Mouse (Mus musculus) left cerebral cortex, postnatal 4 days (tissue): Measurements from ENCODE around the gene Inppl1. TPM values are rescaled to one million over a fixed set of nuclear protein-coding genes. Genes with fewer than 3 reads are reported as not detected.

Source experiments
- DNase-seq: peaks from one replicate; pipeline ENCODE4 v3.0.0-alpha.2; 2022
- intact Hi-C: fragments of 180-260 bp; cut with DNase I; formaldehyde crosslinking; loops from one replicate; pipeline ENCODE4 v1.15.1; 2025
- total RNA-seq, 2 experiments: library from RNA; stranded (reverse); gene quantifications; 2 replicates each; pipeline ENCODE4 v1.2.3; 2021

Gene Inppl1
- total RNA-seq = 10 to 100 TPM; 17.8 to 18.8 TPM

GRCm38 (mm10) chr7:101837606-101838471 is at the start of gene Inppl1:
TSS of gene Inppl1 (minus strand) at chr7:101838229.
- intact Hi-C loops = no loop called here
- peak; percentile 67 for DNase-seq

GRCm38 (mm10) chr7:101886274-101886673 is 48.2 kb upstream of the Inppl1 start:
- intact Hi-C loops = no loop called here
- DNase-seq = no peak

- no peak for DNase-seq
- intact Hi-C loops = no loop called here
Measured at GRCm38 (mm10) chr7:101884160-101884559, 46.1 kb upstream of the Inppl1 start.

- no peak for DNase-seq
- intact Hi-C loops = no loop called here
Measured at GRCm38 (mm10) chr7:101882413-101883154, 44.6 kb upstream of the Inppl1 start.

- intact Hi-C loops = no loop called here
- no peak for DNase-seq
Measured at GRCm38 (mm10) chr7:101880855-101881254, 42.8 kb upstream of the Inppl1 start.

- intact Hi-C loops = no loop called here
- no peak for DNase-seq
Measured at GRCm38 (mm10) chr7:101875978-101876377, 37.9 kb upstream of the Inppl1 start.

GRCm38 (mm10) chr7:101871296-101871695 is 33.3 kb upstream of the Inppl1 start:
- intact Hi-C loops = no loop called here
- DNase-seq = no peak

- DNase-seq = no peak
- intact Hi-C loops = no loop called here
Measured at GRCm38 (mm10) chr7:101870629-101871028, 32.6 kb upstream of the Inppl1 start, which contains the start of gene Folr1. TSS of gene Folr1 (minus strand) at chr7:101870788.

GRCm38 (mm10) chr7:101869163-101869500 is 31.1 kb upstream of the Inppl1 start:
- DNase-seq = no peak

GRCm38 (mm10) chr7:101868241-101869162 is 30.5 kb upstream of the Inppl1 start:
- intact Hi-C loops = no loop called here
- no peak for DNase-seq

More at GRCm38 (mm10) chr7:101869163-101869500, 31.1 kb upstream of the Inppl1 start:
- intact Hi-C loops = no loop called here

- no peak for DNase-seq
- intact Hi-C loops = no loop called here
Measured at GRCm38 (mm10) chr7:101867482-101867881, 29.5 kb upstream of the Inppl1 start.

- no peak for DNase-seq
- intact Hi-C loops = no loop called here
Measured at GRCm38 (mm10) chr7:101866491-101867265, 28.6 kb upstream of the Inppl1 start.

- DNase-seq = no peak
- intact Hi-C loops = no loop called here
Measured at GRCm38 (mm10) chr7:101863415-101863814, 25.4 kb upstream of the Inppl1 start, which contains the start of gene Anapc15. TSS of gene Anapc15 (plus strand) at chr7:101863715.

- DNase-seq = no peak
- intact Hi-C loops = no loop called here
Measured at GRCm38 (mm10) chr7:101862291-101862690, 24.3 kb upstream of the Inppl1 start.

GRCm38 (mm10) chr7:101860978-101861377 is 22.9 kb upstream of the Inppl1 start:
- DNase-seq = no peak
- intact Hi-C loops = no loop called here

GRCm38 (mm10) chr7:101858362-101858761 is 20.3 kb upstream of the Inppl1 start:
- intact Hi-C loops = no loop called here
- DNase-seq = no peak

- intact Hi-C loops = no loop called here
- no peak for DNase-seq
Measured at GRCm38 (mm10) chr7:101857094-101857493, 19.1 kb upstream of the Inppl1 start, which contains the start of gene Folr2. TSS of gene Folr2 (minus strand) at chr7:101857194.

GRCm38 (mm10) chr7:101853816-101854215 is 15.8 kb upstream of the Inppl1 start:
- no peak for DNase-seq
- intact Hi-C loops = no loop called here

- no peak for DNase-seq
- intact Hi-C loops = no loop called here
Measured at GRCm38 (mm10) chr7:101852846-101853245, 14.8 kb upstream of the Inppl1 start.

- DNase-seq = no peak
- intact Hi-C loops = no loop called here
Measured at GRCm38 (mm10) chr7:101851689-101852088, 13.7 kb upstream of the Inppl1 start.
